Mouse (Mus musculus) embryonic facial prominence, embryonic 12.5 days (tissue): ENCODE measurements around the gene Ndufb8. TPM values are rescaled to one million over a fixed set of nuclear protein-coding genes. Genes with fewer than 3 reads are reported as not detected.

Experiments
- ATAC-seq: fragments of 200-750 bp; cut with Nextera tagmentation; 2 replicates; pipeline ENCODE4 v1.8.0; 2017; ENCODE audit not compliant: insufficient number of reproducible peaks, insufficient read depth, low FRiP score, low TSS enrichment
- H3K27ac ChIP-seq: fragments of 300-500 bp; sonication (generic); 2 replicates; pipeline ENCODE4 v1.5.1; 2016; ENCODE audit warnings: mild to moderate bottlenecking
- H3K27me3 ChIP-seq: fragments of 300-500 bp; sonication (generic); 2 replicates; pipeline ENCODE4 v1.6.1; 2016; ENCODE audit warnings: mild to moderate bottlenecking, moderate library complexity
- H3K36me3 ChIP-seq: fragments of 300-500 bp; sonication (generic); 2 replicates; pipeline ENCODE4 v1.6.1; 2016; ENCODE audit warnings: mild to moderate bottlenecking
- H3K4me1 ChIP-seq: fragments of 300-500 bp; sonication (generic); 2 replicates; pipeline ENCODE4 v1.6.1; 2016
- H3K4me2 ChIP-seq: fragments of 300-500 bp; sonication (generic); replicated peaks from 2 replicates; pipeline ENCODE4 v1.6.1; 2016; ENCODE audit warnings: mild to moderate bottlenecking, moderate library complexity
- H3K4me3 ChIP-seq: fragments of 300-500 bp; sonication (generic); 2 replicates; pipeline ENCODE4 v1.5.1; 2016; ENCODE audit warnings: mild to moderate bottlenecking
- H3K9ac ChIP-seq: fragments of 300-500 bp; sonication (generic); 2 replicates; pipeline ENCODE4 v1.6.1; 2016; ENCODE audit warnings: mild to moderate bottlenecking, moderate library complexity
- H3K9me3 ChIP-seq: fragments of 300-500 bp; sonication (generic); 2 replicates; pipeline ENCODE4 v1.6.1; 2016; ENCODE audit warnings: mild to moderate bottlenecking, moderate library complexity
- WGBS: fragments of 180-500 bp; shearing (Covaris S2); methylation state at CpG from one replicate; pipeline ENCODE4 v1.1.7; 2016; 5-methylcytosine and 5-hydroxymethylcytosine counted together
- polyA plus RNA-seq: library from polyadenylated mRNA; unstranded; fragments of >200 nt; fragmentation: Nextera tagmentation; extraction: Ambion mirVana; gene quantifications from 2 replicates; pipeline ENCODE4 v1.2.1, GENCODE M21; 2016

The Ndufb8 gene
- polyA plus RNA-seq, 1 experiment from 2014 or later = 465 TPM

GRCm38 (mm10) chr19:44564006-44564405 is 8.8 kb upstream of the Ndufb8 start:
- Histone ChIP-seq H3K4me3 (peak overlapping the region; percentile 56; the same call in 1 of the 2 replicates), H3K27me3 (no peaks in the 10 kb centered on the region), H3K36me3 (peaks cover 40% of the 10 kb centered on the region), H3K9me3 (no peaks in the 10 kb centered on the region), H3K27ac (no peak overlapping the region), H3K4me1 (peaks cover 17% of the 10 kb centered on the region), H3K9ac (no peak overlapping the region), H3K4me2 (peak overlapping the region; percentile 88)
- no peak for ATAC-seq
- 92% methylated on average over 14 of the region's 14 CpGs for WGBS

DNA sequence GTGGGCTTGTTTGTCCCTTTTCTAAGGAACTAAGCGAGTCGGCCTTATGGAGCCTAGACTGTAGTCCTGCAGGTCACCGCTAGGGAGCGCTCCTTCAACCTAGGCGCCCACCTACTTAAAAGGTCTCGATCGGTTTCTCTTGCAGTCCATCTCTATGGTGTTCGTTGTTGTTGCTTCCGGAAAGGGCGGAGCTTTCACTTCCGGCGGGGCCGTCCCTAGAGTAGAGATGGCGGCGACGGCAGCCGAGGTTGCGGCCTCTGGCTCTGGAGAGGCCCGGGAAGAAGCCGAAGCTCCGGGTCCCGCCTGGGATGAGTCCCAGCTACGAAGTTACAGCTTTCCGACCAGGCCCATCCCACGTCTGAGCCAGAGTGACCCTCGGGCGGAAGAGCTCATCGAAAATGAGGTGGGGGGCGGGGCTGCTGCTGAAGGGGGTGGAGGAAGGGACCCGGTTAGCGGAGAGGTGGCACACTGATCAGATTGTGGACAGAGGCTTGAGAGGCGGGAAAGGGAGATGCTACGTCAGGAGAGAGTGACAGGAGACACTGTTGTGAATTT is 7.5 kb upstream of the Ndufb8 start, which contains the start of gene Hif1an:
Hif1an (plus strand) TSS at position 199 of the 555 bp plus-strand sequence.
- peak within 1 kb of the TSS; percentile 88 for H3K4me2 ChIP-seq
- peaks cover 27% of the 10 kb centered on the region for H3K36me3 ChIP-seq
- WGBS = under 1% methylated on average over 33 of the region's 33 CpGs
- H3K27me3 ChIP-seq = no peaks in the 10 kb centered on the region
- peak within 1 kb of the TSS; percentile 57 for H3K9ac ChIP-seq
- H3K9me3 ChIP-seq = no peaks in the 10 kb centered on the region
- peak within 1 kb of the TSS; percentile 56 for H3K4me3 ChIP-seq
- H3K27ac ChIP-seq = peak within 1 kb of the TSS; percentile 43; the same call in 1 of the 2 replicates
- peak; percentile 94 for ATAC-seq
- peaks cover 17% of the 10 kb centered on the region for H3K4me1 ChIP-seq

DNA sequence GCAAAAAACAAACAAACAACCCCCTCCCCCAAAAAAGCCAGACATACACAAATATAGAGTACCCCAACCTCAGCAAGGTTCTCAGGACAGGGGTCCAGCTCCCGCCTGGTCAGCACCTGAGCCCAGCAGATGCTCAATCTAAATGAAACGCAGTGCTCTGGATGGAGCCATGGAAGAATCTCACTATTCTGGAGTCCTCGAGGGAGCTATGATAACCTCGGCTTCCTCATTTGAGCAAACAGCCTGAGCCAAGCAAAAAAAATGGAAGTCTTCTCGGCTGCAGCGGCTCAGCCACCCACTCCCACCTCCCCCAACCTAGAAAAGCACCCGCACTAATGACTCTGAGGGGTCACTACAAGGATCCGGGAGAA is 765 bp downstream of the Ndufb8 start:
- 5% methylated on average over 8 of the region's 8 CpGs for WGBS
- Histone ChIP-seq H3K36me3 (peaks cover 40% of the 10 kb centered on the region), H3K4me2 (peak overlapping the region; percentile 90), H3K9ac (peak overlapping the region; percentile 83), H3K27ac (no peak overlapping the region), H3K27me3 (no peaks in the 10 kb centered on the region), H3K4me1 (peaks cover 7% of the 10 kb centered on the region), H3K9me3 (no peaks in the 10 kb centered on the region), H3K4me3 (peak overlapping the region; percentile 93)
- no peak for ATAC-seq

DNA sequence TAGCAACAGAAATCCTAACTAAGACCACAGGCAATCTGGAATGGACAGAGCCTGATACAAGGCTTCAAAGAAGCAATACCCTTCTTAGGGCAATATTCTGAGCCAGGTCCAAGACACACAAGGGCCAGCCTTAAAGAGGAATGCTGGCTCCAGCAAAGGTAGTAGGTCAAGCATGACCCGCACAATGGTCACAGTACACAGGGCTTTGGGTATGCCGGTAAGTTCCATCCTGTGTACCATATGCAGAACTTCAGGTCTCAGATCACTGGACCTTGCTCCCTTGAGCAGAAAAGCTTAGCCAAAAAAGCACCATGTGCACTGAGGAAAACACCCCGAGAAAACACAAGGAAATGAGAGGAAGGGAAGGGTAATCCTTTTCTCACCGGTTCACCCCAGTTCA is 2.0 kb downstream of the Ndufb8 start:
- Histone ChIP-seq H3K4me1 (peaks cover 7% of the 10 kb centered on the region), H3K27me3 (no peaks in the 10 kb centered on the region), H3K36me3 (peaks cover 52% of the 10 kb centered on the region), H3K9me3 (no peaks in the 10 kb centered on the region), H3K4me2 (no peak overlapping the region), H3K27ac (no peak overlapping the region), H3K9ac (no peak overlapping the region), H3K4me3 (no peak overlapping the region)
- 87% methylated on average over 4 of the region's 4 CpGs for WGBS
- ATAC-seq = no peak

- Histone ChIP-seq H3K4me1 (peaks cover 7% of the 10 kb centered on the region), H3K9me3 (no peaks in the 10 kb centered on the region), H3K9ac (no peak within 1 kb of the TSS), H3K36me3 (peaks cover 57% of the 10 kb centered on the region), H3K27me3 (no peaks in the 10 kb centered on the region), H3K4me3 (no peak within 1 kb of the TSS), H3K27ac (no peak within 1 kb of the TSS), H3K4me2 (no peak within 1 kb of the TSS)
- WGBS = 95% methylated on average over 4 of the region's 4 CpGs
- no peak for ATAC-seq
Observed at GRCm38 (mm10) chr19:44552731-44553130, 2.5 kb downstream of the Ndufb8 start, which contains the start of gene Gm20538. TSS of gene Gm20538 (minus strand) at chr19:44552831.

- ATAC-seq = 0 out of 2 replicates have a peak, but pooled peaks have one; percentile 69
- Histone ChIP-seq H3K9ac (peak within 1 kb of the TSS; percentile 32), H3K27ac (no peak within 1 kb of the TSS)
Observed at GRCm38 (mm10) chr19:44545321-44546041, 9.8 kb downstream of the Ndufb8 start, which contains the start of gene Sec31b. TSS of gene Sec31b (minus strand) at chr19:44545864.

GRCm38 (mm10) chr19:44544775-44545174 is 10.5 kb downstream of the Ndufb8 start:
- H3K27ac ChIP-seq = no peak overlapping the region
- peaks cover 3% of the 10 kb centered on the region; the same call in 1 of the 2 replicates for H3K4me1 ChIP-seq
- no peak overlapping the region for H3K4me3 ChIP-seq
- no peak overlapping the region for H3K9ac ChIP-seq
- 3% methylated on average over 13 of the region's 13 CpGs for WGBS
- peaks cover 21% of the 10 kb centered on the region for H3K36me3 ChIP-seq
- no peak for ATAC-seq
- peaks cover 15% of the 10 kb centered on the region for H3K27me3 ChIP-seq
- H3K9me3 ChIP-seq = peaks cover 8% of the 10 kb centered on the region; the same call in 1 of the 2 replicates
- peak overlapping the region; percentile 64 for H3K4me2 ChIP-seq

More at GRCm38 (mm10) chr19:44545321-44546041, 9.8 kb downstream of the Ndufb8 start, which contains the start of gene Sec31b:
- Histone ChIP-seq H3K9me3 (peaks cover 4% of the 10 kb centered on the region; the same call in 1 of the 2 replicates), H3K27me3 (peaks cover 15% of the 10 kb centered on the region), H3K4me1 (peaks cover 3% of the 10 kb centered on the region; the same call in 1 of the 2 replicates), H3K4me2 (peak within 1 kb of the TSS; percentile 64), H3K4me3 (peak within 1 kb of the TSS; percentile 45), H3K36me3 (peaks cover 28% of the 10 kb centered on the region)
- WGBS = 1% methylated on average over 47 of the region's 47 CpGs

GRCm38 (mm10) chr19:44544372-44544771 is 10.9 kb downstream of the Ndufb8 start:
- H3K4me2 ChIP-seq = 0 out of 2 replicates have a peak overlapping the region, but pooled peaks have one; percentile 64
- H3K4me3 ChIP-seq = no peak overlapping the region
- H3K27ac ChIP-seq = no peak overlapping the region
- H3K9ac ChIP-seq = no peak overlapping the region
- H3K9me3 ChIP-seq = peaks cover 8% of the 10 kb centered on the region; the same call in 1 of the 2 replicates
- H3K4me1 ChIP-seq = peaks cover 3% of the 10 kb centered on the region; the same call in 1 of the 2 replicates
- no peak for ATAC-seq
- peaks cover 15% of the 10 kb centered on the region for H3K27me3 ChIP-seq
- H3K36me3 ChIP-seq = peaks cover 17% of the 10 kb centered on the region
- WGBS = 60% methylated on average over 10 of the region's 10 CpGs

GRCm38 (mm10) chr19:44542694-44543178 is 12.5 kb downstream of the Ndufb8 start:
- peaks cover 15% of the 10 kb centered on the region for H3K27me3 ChIP-seq
- H3K9me3 ChIP-seq = peaks cover 8% of the 10 kb centered on the region; the same call in 1 of the 2 replicates
- H3K4me2 ChIP-seq = no peak overlapping the region
- peaks cover 3% of the 10 kb centered on the region; the same call in 1 of the 2 replicates for H3K4me1 ChIP-seq
- H3K4me3 ChIP-seq = no peak overlapping the region
- no peak overlapping the region for H3K27ac ChIP-seq
- peaks cover under 1% of the 10 kb centered on the region; the same call in 1 of the 2 replicates for H3K36me3 ChIP-seq
- no peak for ATAC-seq
- no peak overlapping the region for H3K9ac ChIP-seq
- 89% methylated on average over 8 of the region's 8 CpGs for WGBS

DNA sequence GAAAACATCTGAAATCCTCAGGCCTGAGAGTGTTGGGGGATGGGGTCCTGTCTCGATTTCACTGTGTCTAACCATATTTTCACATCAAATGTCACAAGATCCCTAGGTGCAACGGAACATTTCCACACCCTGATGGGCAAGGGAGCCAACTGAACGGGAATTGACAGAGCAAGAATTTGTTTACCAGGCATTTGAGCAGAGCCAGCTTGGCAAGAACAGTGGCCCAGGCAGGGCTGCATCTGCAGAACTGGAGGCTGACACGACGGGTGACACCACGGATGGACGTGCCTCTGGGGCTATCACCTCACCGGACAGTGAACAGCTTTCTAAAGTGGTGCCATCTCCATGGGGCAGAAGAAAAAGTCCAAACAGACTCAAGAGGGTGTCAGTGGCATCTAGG is 17.8 kb downstream of the Ndufb8 start:
- ATAC-seq = no peak
- no peak overlapping the region for H3K27ac ChIP-seq
- H3K4me2 ChIP-seq = no peak overlapping the region
- no peaks in the 10 kb centered on the region for H3K27me3 ChIP-seq
- no peaks in the 10 kb centered on the region for H3K36me3 ChIP-seq
- no peaks in the 10 kb centered on the region for H3K4me1 ChIP-seq
- H3K9me3 ChIP-seq = peaks cover 8% of the 10 kb centered on the region; the same call in 1 of the 2 replicates
- no peak overlapping the region for H3K9ac ChIP-seq
- 73% methylated on average over 8 of the region's 8 CpGs for WGBS
- no peak overlapping the region for H3K4me3 ChIP-seq

DNA sequence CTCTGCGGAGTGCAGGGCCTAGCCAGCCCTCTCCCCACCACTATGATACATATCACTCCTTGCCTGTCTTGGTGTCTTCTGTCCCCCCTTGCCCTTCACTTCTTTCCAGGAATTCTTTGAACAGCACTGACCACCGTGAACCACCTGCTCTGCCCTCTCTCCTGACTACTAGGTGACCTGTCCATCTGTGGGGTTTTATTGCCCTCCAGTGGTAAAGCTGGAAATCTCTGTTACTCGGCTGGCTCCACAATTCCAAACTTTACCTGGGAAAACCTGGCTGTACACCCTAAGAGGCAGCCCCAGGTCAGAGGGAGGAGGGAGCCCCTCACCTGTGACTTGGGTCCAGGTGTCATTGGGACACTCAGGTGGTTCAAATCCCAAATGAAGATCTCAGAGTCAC is 19.9 kb downstream of the Ndufb8 start:
- no peak overlapping the region for H3K9ac ChIP-seq
- H3K27ac ChIP-seq = no peak overlapping the region
- H3K4me3 ChIP-seq = no peak overlapping the region
- H3K9me3 ChIP-seq = 0 out of 2 replicates have a peak, but pooled peaks cover 4% of the 10 kb centered on the region
- 33% methylated on average over 3 of the region's 3 CpGs for WGBS
- no peaks in the 10 kb centered on the region for H3K4me1 ChIP-seq
- H3K36me3 ChIP-seq = no peaks in the 10 kb centered on the region
- ATAC-seq = no peak
- H3K4me2 ChIP-seq = no peak overlapping the region
- H3K27me3 ChIP-seq = 0 out of 2 replicates have a peak, but pooled peaks cover 5% of the 10 kb centered on the region
